Mouse (Mus musculus) stomach, postnatal 0 days (tissue): ENCODE results near the gene Copz1.
A peak's percentile ranks its signal among the peaks of the same experiment; 100 is the strongest.

ENCODE experiments used
- CTCF ChIP-seq: IDR thresholded peaks from 2 replicates; pipeline ENCODE4 v1.5.1; 2016; ENCODE audit warnings: antibody characterized with exemption, low read depth, mild to moderate bottlenecking, moderate library complexity
- EP300 ChIP-seq: optimal IDR thresholded peaks from 2 replicates; pipeline ENCODE3; 2016; ENCODE audit warnings: antibody characterized with exemption

DNA sequence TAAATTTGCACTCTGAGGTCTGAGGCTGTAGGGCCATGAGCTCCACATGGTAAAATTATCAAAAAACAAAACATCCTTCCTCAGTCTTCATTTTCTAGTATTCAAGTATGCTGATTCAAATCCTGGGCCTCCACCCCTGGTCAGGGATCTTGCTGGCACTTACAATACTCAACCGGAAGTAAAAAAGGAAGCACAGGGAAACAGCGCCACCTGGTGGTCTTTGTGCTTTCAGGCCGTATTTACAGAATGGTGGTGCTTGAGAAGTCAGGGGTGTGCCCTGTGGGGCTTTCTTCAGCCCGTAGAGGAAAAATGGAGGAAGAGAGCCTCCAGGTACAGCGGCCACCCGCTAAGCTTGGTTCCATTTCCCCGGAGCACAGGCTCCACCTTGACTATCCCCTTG is 34.6 kb downstream of the Copz1 start:
- TF ChIP-seq CTCF (peak; percentile 98), EP300 (no peak)
